ENCODE assay signal across 26 mouse cellular contexts in genomic region chr7:109289106-109289505, GRCm38 (mm10).
"Had no signal": no experiment of that assay in that cellular context is flagged by ENCODE, and none has a peak within 500 bp of the region (broad histone marks: within the 10 kb centered on the region; RNA-seq: fewer than 3 reads in every experiment).

No protein-coding gene starts in this region.

- H3K27me3 ChIP-seq: heart, embryonic 13.5 days; heart, embryonic 15.5 days; hindbrain, embryonic 13.5 days; hindbrain, embryonic 15.5 days; kidney, embryonic 15.5 days; limb, embryonic 15.5 days; liver, embryonic 12.5 days had no signal

- H3K36me3 ChIP-seq: heart, embryonic 10.5 days; heart, embryonic 13.5 days; heart, embryonic 15.5 days; hindbrain, embryonic 13.5 days; hindbrain, embryonic 15.5 days; kidney, embryonic 15.5 days; limb, embryonic 13.5 days; limb, embryonic 15.5 days; liver, embryonic 12.5 days had no signal

- H3K4me3 ChIP-seq: heart, embryonic 10.5 days; heart, embryonic 13.5 days; heart, embryonic 15.5 days; hindbrain, embryonic 13.5 days; hindbrain, embryonic 15.5 days; kidney, embryonic 15.5 days; limb, embryonic 13.5 days; limb, embryonic 15.5 days; liver, embryonic 12.5 days had no signal

- H3K4me2 ChIP-seq: heart, embryonic 13.5 days; heart, embryonic 15.5 days; hindbrain, embryonic 13.5 days; hindbrain, embryonic 15.5 days; kidney, embryonic 15.5 days; limb, embryonic 13.5 days; limb, embryonic 15.5 days; liver, embryonic 12.5 days had no signal

- H3K9me3 ChIP-seq: heart, embryonic 10.5 days; heart, embryonic 13.5 days; heart, embryonic 15.5 days; hindbrain, embryonic 13.5 days; hindbrain, embryonic 15.5 days; kidney, embryonic 15.5 days; limb, embryonic 13.5 days; limb, embryonic 15.5 days; liver, embryonic 12.5 days had no signal

- DNase-seq: gastrocnemius, postnatal 14 days; gastrocnemius, postnatal 36 days; heart, adult 18-20 months; heart, postnatal 14 days; heart, postnatal 36 days; kidney, adult 11 months; kidney, adult 2 months; kidney, adult 9 months; kidney, postnatal 14 days; kidney, postnatal 36 days; layer of hippocampus, adult 9-11 months; layer of hippocampus, postnatal 36 days; left cerebral cortex, postnatal 4 days had no signal

- ATAC-seq: hindbrain, postnatal 0 days; intestine, embryonic 16.5 days; liver, embryonic 12.5 days had no signal

- H3K27ac ChIP-seq: heart, embryonic 10.5 days; heart, embryonic 13.5 days; heart, embryonic 15.5 days; hindbrain, embryonic 13.5 days; hindbrain, embryonic 15.5 days; hindbrain, postnatal 0 days; kidney, embryonic 15.5 days; kidney, postnatal 0 days; limb, embryonic 13.5 days; limb, embryonic 15.5 days; liver, embryonic 12.5 days; liver, embryonic 14.5 days had no signal

- H3K4me1 ChIP-seq: heart, embryonic 10.5 days; heart, embryonic 13.5 days; heart, embryonic 15.5 days; hindbrain, embryonic 13.5 days; hindbrain, embryonic 15.5 days; kidney, embryonic 15.5 days; limb, embryonic 13.5 days; limb, embryonic 15.5 days; liver, embryonic 12.5 days had no signal

- H3K9ac ChIP-seq: heart, embryonic 13.5 days; heart, embryonic 15.5 days; hindbrain, embryonic 13.5 days; hindbrain, embryonic 15.5 days; kidney, embryonic 15.5 days; limb, embryonic 13.5 days; limb, embryonic 15.5 days; liver, embryonic 12.5 days; liver, embryonic 14.5 days had no signal
